Mouse (Mus musculus): ENCODE data around the gene Dad1. TPM values are rescaled to one million over a fixed set of nuclear protein-coding genes. Genes with fewer than 3 reads are reported as not detected.
A peak's percentile ranks its signal among the peaks of the same experiment; 100 is the strongest.

The Dad1 gene
- total RNA-seq, 2 experiments from 2014 or later, result 114 to 126 TPM

DNA sequence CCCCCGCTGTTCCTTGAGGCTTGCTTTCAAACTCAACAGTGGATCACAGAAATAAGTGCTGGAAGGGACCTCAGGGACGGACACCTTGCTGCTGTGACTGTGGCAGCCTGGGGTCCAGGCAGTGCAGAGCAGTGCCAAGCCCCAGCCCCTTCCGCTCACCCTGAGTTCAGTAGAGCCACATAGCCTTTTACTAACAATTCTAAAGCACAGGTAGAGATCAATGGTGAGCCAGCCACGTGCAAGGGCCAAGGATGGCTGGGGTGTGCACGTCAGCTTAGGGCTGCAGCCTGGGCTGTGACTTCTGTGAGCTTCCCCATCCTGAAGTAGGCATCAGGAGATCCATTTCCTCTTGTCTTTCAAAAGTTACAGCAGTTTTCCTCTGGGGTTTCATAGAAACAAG, 42.1 kb downstream of the Dad1 start:
- DNase-seq (ENCODE audit: low spot score in 2 of 2), result no peak
- intact Hi-C loops (cut with DNase I), result no loop called here

- intact Hi-C loops (cut with DNase I), result no loop called here
- no peak for DNase-seq (ENCODE audit: low spot score in 2 of 2)
These were observed 42.7 kb downstream of the Dad1 start for GRCm38 (mm10) chr14:54211199-54211598.

- no peak for DNase-seq (ENCODE audit: low spot score in 2 of 2)
- intact Hi-C loops (cut with DNase I), result no loop called here
These were observed 43.5 kb downstream of the Dad1 start for GRCm38 (mm10) chr14:54210401-54210800.

DNA sequence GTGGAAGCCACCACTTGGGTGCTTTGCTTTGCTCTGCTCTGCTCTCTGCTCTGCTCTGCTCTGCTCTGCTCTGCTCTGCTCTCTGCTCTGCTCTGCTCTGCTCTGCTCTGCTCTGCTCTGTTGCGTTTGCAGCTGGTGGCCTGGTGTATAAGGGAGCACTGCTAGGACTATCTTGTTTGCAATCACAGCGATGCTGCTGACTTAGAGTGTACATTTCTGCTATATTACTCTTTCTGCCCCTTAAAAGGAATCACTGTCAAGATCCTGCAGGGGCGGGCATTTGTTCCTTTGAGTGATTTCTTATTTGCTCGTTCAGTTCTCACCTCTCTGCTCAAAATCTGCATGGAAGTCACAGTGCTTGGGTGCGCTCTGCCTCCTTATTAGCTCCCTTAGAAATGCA, 44.0 kb downstream of the Dad1 start:
- intact Hi-C loops (cut with DNase I), result no loop called here
- no peak for DNase-seq (ENCODE audit: low spot score in 2 of 2)

- intact Hi-C loops (cut with DNase I), result no loop called here
- no peak for DNase-seq (ENCODE audit: low spot score in 2 of 2)
These were observed 45.2 kb downstream of the Dad1 start for GRCm38 (mm10) chr14:54208741-54209140.

GRCm38 (mm10) chr14:54207924-54208323, 46.0 kb downstream of the Dad1 start:
- intact Hi-C loops (cut with DNase I), result no loop called here
- DNase-seq (ENCODE audit: low spot score in 2 of 2), result no peak

DNA sequence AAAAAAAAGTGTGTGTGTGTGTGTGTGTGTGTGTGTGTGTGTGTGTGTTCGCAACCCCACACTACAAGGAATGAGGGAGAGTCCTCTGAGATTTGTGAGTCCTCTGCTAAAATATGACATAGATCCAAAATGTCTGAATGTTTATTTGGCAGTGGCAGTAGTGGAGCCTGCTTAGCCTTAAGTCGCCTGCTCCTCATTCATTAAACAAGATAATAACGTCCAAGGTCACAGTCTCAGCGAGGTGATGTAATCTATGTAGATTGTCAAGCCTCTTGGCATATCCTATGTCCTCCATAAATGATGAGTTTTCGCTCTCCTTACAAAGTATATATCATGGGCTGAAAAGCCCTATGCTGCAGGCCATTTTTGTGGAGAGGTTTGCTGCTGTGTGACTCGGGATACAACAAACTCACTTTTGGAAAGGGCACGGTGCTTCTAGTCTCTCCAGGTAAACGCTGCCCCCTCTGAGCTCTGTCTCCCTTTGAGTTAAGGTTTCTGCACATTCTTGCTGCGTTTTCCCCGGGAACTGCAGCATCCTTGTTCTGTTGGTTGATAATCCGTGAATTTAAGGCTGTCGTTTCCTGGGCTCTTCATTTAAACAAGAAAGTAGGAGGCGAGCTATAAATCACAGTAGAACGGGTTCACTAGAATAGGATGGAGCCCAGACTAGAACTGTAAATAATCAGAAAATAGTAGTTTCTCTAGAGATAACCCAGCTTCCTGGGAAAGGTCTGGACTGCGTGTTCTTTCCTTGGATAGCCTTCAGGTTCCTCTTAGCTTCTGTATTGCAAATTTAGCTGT, 47.0 kb downstream of the Dad1 start:
- DNase-seq (ENCODE audit: low spot score in 2 of 2), result no peak
- intact Hi-C loops (cut with DNase I), result no loop called here

DNA sequence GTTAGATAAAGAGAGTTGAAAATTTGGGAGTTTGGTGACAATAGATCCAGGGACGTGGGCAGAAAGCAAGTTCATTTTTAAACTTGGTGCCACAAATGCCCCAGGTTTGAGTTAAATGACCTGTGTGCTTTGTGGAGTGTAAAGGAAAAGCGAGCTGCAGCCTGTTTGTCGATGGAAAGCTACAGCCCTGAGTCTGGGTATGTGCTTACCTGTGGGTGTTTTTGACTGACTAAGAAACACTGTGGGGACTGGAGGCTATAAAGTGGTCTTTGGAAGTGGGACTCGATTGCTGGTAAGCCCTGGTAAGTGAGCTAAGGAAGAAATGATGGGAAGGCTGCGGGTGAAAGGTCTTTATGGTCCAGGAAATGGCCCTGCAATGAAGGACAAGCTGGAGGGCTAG, 47.6 kb downstream of the Dad1 start:
- intact Hi-C loops (cut with DNase I), result no loop called here
- DNase-seq (ENCODE audit: low spot score in 2 of 2), result no peak

GRCm38 (mm10) chr14:54205904-54206303, 48.0 kb downstream of the Dad1 start:
- DNase-seq (ENCODE audit: low spot score in 2 of 2), result no peak
- intact Hi-C loops (cut with DNase I), result no loop called here

- intact Hi-C loops (cut with DNase I), result no loop called here
These were observed 49.1 kb downstream of the Dad1 start for GRCm38 (mm10) chr14:54204786-54205185.

DNA sequence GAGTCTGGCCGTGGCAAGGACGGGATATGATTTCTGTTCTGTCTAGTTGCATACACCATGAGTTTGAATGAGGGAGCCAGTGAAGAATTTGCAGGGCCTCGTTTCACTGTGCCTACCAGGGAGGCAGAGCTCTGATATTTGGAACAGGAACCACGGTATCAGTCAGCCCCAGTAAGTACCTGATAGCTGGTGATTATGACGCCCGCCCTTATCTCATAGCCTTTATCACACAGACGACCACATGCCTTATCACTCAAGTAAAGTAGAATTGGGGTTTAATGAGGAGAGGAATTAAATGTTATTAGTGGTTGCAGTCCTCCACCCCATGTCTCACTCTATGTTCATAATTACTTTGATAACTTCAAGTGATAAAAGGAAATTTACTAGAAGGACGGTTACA, 49.6 kb downstream of the Dad1 start:
- intact Hi-C loops (cut with DNase I), result no loop called here
- DNase-seq (ENCODE audit: low spot score in 2 of 2), result no peak

More at GRCm38 (mm10) chr14:54204786-54205185, 49.1 kb downstream of the Dad1 start:
- no peak for DNase-seq (ENCODE audit: low spot score in 2 of 2)

GRCm38 (mm10) chr14:54203776-54204175, 50.1 kb downstream of the Dad1 start:
- no peak for DNase-seq (ENCODE audit: low spot score in 2 of 2)
- intact Hi-C loops (cut with DNase I), result no loop called here

- intact Hi-C loops (cut with DNase I), result no loop called here
These were observed 50.7 kb downstream of the Dad1 start for GRCm38 (mm10) chr14:54203207-54203606.

GRCm38 (mm10) chr14:54200363-54200762, 53.5 kb downstream of the Dad1 start:
- intact Hi-C loops (cut with DNase I), result no loop called here

More at GRCm38 (mm10) chr14:54203207-54203606, 50.7 kb downstream of the Dad1 start:
- DNase-seq (ENCODE audit: low spot score in 2 of 2), result no peak

GRCm38 (mm10) chr14:54199662-54200061, 54.2 kb downstream of the Dad1 start:
- DNase-seq (ENCODE audit: low spot score in 2 of 2), result no peak

More at GRCm38 (mm10) chr14:54200363-54200762, 53.5 kb downstream of the Dad1 start:
- no peak for DNase-seq (ENCODE audit: low spot score in 2 of 2)

DNA sequence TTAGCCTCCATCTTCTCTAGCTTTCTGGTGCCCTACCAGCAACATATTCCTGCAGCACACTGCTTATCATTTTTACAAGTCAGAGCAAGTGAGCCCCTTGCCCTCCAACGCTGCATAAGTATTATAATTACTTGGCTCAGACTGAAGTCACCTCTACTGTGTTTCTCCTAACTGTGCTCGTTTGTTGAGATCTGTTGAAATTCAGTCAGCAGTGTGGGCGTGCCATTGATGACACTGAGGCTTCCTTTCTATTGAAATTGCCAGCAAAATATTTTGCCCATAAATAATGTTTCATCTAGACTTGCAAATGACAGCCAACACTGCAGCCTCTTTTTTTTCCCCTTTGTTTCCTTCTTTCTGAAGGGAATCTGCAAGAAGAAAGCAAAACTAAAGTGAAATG, 56.2 kb downstream of the Dad1 start:
- DNase-seq (ENCODE audit: low spot score in 2 of 2), result no peak
- intact Hi-C loops (cut with DNase I), result no loop called here

More at GRCm38 (mm10) chr14:54199662-54200061, 54.2 kb downstream of the Dad1 start:
- intact Hi-C loops (cut with DNase I), result no loop called here

- intact Hi-C loops (cut with DNase I), result no loop called here
- no peak for DNase-seq (ENCODE audit: low spot score in 2 of 2)
These were observed 58.0 kb downstream of the Dad1 start for GRCm38 (mm10) chr14:54195838-54196423.

- intact Hi-C loops (cut with DNase I), result no loop called here
These were observed 60.4 kb downstream of the Dad1 start for GRCm38 (mm10) chr14:54193354-54194133.

GRCm38 (mm10) chr14:54192462-54192847, 61.4 kb downstream of the Dad1 start:
- peak in 1 of 2 experiments; percentile 21 for DNase-seq (ENCODE audit: low spot score in 2 of 2)
- intact Hi-C loops (cut with DNase I), result no loop called here

More at GRCm38 (mm10) chr14:54193354-54194133, 60.4 kb downstream of the Dad1 start:
- DNase-seq (ENCODE audit: low spot score in 2 of 2), result no peak

Data from left cerebral cortex, postnatal 36 days (tissue).